Mouse (Mus musculus) cortical plate, adult 2 months (tissue): Measurements from ENCODE around the gene Pfas.

Experiments
- CTCF ChIP-seq: fragments of 200-500 bp; IDR thresholded peaks from 2 replicates; pipeline ENCODE4 v1.5.1; 2011; ENCODE audit warnings: mild to moderate bottlenecking, control low read depth, low read length; ENCODE audit not compliant: insufficient read depth; ENCODE audit errors: extremely low read depth
- POLR2A ChIP-seq: fragments of 200-500 bp; IDR thresholded peaks from 2 replicates; pipeline ENCODE4 v1.6.1; 2011; ENCODE audit warnings: mild to moderate bottlenecking, low read length, control low read depth; ENCODE audit not compliant: insufficient read depth; ENCODE audit errors: extremely low read depth

- TF ChIP-seq CTCF (no peak), POLR2A (no peak)
Measured at GRCm38 (mm10) chr11:69048151-69048550, 39.9 kb upstream of the Pfas start.
